Mouse (Mus musculus) right cerebral cortex, postnatal 14 days (tissue): Measurements from ENCODE around the gene Sbf2.

Source experiments
- DNase-seq: peaks from one replicate; pipeline ENCODE4 v3.0.0; 2022

Sbf2 gene

DNA sequence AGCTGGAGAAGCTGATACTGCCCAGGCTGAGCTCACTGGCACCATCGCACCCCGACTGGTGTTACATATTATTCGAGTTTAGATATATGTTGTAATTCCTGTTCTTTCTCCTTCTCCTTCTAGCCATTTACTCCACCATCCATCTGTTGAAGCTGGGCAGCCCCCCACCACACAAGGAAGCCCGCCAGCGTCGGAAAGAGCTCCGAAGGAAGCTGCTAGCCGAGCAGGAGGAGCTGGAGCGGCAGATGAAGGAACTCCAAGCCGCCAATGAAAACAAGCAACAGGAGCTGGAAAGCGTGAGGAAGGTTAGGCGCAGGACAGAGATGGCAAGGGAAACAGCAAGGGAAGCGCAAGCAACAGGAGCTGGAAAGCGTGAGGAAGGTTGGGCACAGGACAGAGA lies 344.9 kb downstream of the Sbf2 start:
- no peak for DNase-seq

DNA sequence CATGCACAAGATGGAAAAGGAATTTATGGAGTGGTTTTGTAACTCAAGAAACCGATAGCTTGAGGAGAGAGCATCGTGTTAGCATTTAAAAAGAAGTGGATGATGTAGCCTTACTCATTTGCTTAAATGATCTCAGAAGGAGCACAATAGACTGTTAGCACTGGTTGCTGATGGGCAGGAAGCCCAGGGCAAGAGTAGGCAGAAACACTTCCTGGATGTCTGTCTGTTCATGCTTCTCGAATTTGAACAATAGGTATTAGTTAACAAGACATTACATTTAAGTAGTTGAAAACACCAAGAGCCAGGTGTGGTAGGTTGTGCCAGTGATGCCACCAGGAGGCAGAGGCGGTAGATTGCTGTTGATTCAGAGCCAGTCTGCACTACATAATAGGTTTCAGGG lies 346.2 kb downstream of the Sbf2 start:
- no peak for DNase-seq

DNA sequence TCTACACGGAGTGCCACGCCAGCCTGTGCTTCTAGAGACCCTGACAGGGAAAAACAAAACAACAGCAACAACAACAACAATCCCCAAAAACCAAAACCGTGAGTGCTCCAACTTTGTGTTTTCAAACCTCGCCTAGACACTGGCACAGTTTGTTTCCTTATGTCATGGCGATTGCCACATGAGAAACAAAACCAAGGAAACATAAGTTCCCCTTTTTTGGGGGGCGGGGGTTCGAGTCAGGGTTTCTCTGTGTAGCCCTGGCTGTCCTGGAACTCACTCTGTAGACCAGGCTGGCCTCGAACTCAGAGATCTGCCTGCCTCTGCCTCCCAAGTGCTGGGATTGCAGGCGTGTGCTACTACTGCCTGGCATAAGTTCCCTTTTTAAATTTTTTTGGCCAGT lies 346.7 kb downstream of the Sbf2 start:
- DNase-seq = no peak

DNA sequence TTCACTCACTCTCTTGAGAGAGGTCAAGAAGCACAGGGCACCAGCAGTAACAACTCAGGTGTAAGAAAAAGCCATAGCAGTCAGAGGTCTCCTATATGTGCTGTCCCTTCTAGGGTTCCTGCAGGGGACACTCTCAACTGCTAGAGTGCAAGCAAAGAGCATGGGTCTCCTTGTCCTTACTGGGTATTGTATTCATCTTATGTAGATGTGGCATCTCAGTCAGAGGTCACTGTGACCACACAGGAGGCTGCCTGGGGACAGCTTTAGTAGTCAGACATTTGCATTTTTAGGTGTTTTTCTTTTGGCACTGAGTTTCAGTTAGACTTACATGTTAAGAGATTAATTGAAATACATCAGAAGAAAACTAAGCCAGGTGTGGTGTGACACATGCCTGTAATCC lies 347.7 kb downstream of the Sbf2 start:
- DNase-seq = no peak

DNA sequence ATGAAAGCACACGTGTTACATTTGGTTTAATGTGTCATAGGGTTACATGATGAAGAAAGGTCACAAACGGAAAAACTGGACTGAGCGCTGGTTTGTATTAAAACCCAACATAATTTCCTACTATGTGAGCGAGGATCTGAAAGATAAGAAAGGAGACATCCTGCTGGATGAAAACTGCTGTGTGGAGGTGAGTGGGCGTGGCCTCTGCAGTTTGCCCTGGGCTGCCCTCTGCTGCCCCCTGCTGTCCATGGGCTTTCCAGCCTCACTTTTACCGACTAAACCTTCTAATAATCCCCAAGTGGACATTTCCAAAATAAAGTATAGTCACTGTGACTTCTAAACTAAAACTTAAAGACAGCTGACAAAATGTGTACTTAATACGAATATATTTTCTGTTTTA lies 348.9 kb downstream of the Sbf2 start:
- DNase-seq = peak; percentile 80

DNA sequence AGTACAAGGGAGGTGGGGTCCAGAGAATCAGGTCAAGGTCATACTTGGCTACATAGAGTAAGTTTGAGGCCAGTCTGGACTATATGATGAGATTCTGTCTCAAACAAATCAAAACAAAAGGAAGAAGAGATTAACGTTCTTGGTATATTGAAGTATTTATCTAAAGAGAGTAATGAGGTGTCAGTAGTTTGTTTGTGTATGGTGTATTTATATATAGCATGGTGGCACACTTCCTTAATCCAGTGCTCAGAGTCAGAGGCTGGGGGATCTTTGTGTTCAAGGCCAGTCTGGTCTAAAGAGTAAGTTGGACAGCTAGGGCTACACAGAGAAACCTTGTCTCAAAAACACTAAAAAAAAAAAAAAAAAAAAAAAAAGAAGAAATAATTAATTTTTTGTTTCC lies 351.2 kb downstream of the Sbf2 start:
- DNase-seq = no peak

DNA sequence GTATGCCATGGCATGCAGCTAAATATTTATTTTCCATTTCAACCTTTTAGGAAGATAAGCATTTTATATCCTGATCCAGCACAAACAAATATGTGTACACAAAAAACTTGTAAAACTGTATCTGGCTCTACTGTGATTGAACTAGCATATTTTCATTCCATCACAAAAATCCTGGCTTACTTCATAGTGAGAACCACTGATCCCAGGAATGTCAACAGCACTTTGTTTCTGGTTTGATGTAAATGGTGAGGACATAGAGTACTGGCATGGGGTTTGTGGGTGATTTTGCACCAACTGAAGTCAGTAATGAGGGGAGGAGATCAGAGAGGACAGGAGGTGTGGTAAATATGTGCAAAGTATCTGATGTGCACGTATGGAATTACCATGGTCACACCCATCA lies 352.1 kb downstream of the Sbf2 start:
- no peak for DNase-seq

DNA sequence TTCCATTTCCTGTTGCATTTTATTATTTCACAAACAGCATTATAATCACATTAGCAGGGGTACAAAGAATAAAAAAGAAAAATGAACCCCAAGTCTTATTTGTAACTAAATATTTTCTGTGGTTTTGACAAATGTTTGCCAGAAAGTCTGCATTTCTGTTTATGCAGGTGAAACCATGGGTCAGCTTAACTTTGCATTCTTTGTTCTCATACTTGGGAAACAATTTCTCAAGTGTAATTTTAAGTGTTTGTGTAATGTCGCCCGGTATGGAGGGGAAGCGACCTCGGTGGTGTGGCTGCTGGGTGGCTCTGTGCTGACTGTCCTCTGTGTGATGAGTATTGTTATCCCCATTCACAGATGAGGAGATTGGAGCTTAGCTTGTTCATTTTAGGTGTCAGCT lies 352.9 kb downstream of the Sbf2 start:
- no peak for DNase-seq

DNA sequence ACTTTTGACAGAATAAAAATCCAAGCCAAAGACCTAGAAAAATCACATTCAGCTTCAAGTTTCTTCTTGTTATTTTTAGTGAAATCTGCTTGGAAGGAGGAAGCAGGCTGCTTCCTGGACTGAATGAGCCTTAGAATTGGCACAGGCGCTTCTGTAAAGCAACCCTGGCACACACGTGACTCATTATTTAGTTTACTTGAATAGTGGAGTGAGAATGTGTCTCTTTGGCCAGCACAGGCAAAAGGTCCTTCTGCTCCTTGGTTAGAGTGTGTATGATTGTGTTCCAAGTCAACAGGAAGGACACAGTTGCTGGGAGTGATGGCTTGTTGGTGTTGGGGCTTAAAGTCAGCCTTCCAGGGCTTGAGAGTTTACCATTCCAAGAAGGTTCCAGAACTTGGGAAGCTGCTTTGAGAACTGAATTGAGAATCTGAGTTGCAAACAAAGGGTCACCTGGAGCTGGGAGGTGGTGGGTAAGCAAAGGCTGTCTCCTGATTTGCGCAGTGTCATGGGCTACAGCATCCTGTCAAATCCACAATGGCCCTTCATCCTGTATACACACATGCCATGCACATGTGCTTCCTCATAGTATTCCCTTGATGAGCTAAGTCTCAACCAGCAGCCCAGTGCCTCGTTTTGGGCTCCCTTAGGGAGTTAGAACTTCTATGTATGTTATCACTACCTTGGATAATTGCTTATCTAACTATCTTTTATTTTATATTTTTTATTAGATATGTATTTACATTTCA lies 354.6 kb downstream of the Sbf2 start:
- no peak for DNase-seq

DNA sequence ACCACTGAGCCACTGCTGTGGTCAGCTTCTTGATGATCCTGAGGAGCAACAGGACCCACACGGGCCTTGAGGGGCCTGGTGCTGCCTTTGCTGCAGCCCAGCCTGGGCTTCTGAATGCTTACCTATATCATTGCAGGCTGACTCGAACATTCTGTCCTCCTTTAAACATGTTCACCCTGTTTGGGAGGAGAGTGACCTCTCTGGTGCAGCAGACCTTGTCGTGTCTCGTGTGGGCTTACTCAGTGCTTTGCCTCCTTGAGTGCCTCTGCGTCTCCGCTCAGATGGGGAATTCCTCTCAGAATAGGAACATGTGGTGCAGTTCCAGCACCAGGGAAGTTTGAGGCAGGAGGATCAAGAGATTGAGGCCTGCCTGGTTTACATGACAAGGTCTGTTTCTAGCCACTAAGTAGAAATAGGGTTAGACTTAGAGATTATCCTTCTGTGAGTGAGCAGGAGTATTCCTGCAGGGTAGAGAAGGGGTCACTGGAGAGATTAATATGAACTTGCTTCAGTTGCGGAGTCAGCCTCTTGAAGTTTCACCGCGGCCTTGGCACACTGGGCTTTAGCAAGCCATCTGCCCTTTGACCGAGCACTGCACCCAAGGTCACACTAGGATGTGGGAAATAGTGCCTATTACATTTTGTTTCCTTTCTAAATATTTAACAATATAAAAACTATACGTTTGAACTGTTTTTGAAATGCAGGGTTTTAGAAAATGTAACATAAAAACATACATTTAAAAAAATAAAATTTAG lies 356.3 kb downstream of the Sbf2 start:
- no peak for DNase-seq
